Comparison of ENCODE assay signal across 27 mouse cellular contexts in genomic region chr5:134151895-134152294, GRCm38 (mm10).
"Had no signal": no experiment of that assay in that cellular context is flagged by ENCODE, and none has a peak within 500 bp of the region (broad histone marks: within the 10 kb centered on the region; RNA-seq: fewer than 3 reads in every experiment).

No protein-coding gene starts in this region.

- H3K27ac ChIP-seq: heart, adult 2 months; heart, embryonic 13.5 days; heart, embryonic 15.5 days; hindbrain, embryonic 12.5 days; hindbrain, embryonic 15.5 days; hindbrain, postnatal 0 days; kidney, embryonic 15.5 days; kidney, postnatal 0 days; limb, embryonic 13.5 days; limb, embryonic 15.5 days; liver, embryonic 12.5 days; liver, embryonic 14.5 days had no signal

- H3K4me2 ChIP-seq: heart, embryonic 11.5 days; heart, embryonic 13.5 days; heart, embryonic 15.5 days; hindbrain, embryonic 12.5 days; hindbrain, embryonic 15.5 days; kidney, embryonic 15.5 days; limb, embryonic 13.5 days; limb, embryonic 15.5 days; liver, embryonic 12.5 days had no signal

- H3K9me3 ChIP-seq: heart, embryonic 13.5 days; heart, embryonic 15.5 days; hindbrain, embryonic 15.5 days; kidney, embryonic 15.5 days; limb, embryonic 13.5 days; limb, embryonic 15.5 days; liver, embryonic 12.5 days had no signal

- H3K9ac ChIP-seq: heart, embryonic 13.5 days; heart, embryonic 15.5 days; hindbrain, embryonic 12.5 days; hindbrain, embryonic 15.5 days; kidney, embryonic 15.5 days; limb, embryonic 13.5 days; limb, embryonic 15.5 days; liver, embryonic 12.5 days; liver, embryonic 14.5 days had no signal

- H3K4me1 ChIP-seq: hindbrain, embryonic 12.5 days; hindbrain, embryonic 15.5 days; limb, embryonic 13.5 days; limb, embryonic 15.5 days; liver, embryonic 12.5 days had no signal

- DNase-seq: gastrocnemius, postnatal 14 days; gastrocnemius, postnatal 36 days; heart, adult 11 months; heart, adult 2 months; heart, postnatal 14 days; heart, postnatal 36 days; kidney, adult 11 months; kidney, adult 2 months; kidney, adult 9 months; kidney, postnatal 14 days; kidney, postnatal 36 days; layer of hippocampus, adult 9-11 months; layer of hippocampus, postnatal 36 days; left cerebral cortex, postnatal 4 days had no signal

- H3K27me3 ChIP-seq: heart, embryonic 13.5 days; heart, embryonic 15.5 days; hindbrain, embryonic 12.5 days; hindbrain, embryonic 15.5 days; kidney, embryonic 15.5 days; limb, embryonic 13.5 days; limb, embryonic 15.5 days; liver, embryonic 12.5 days had no signal

- H3K4me3 ChIP-seq: heart, adult 2 months; heart, embryonic 13.5 days; heart, embryonic 15.5 days; hindbrain, embryonic 12.5 days; hindbrain, embryonic 15.5 days; kidney, embryonic 15.5 days; limb, embryonic 13.5 days; limb, embryonic 15.5 days; liver, embryonic 12.5 days had no signal

- ATAC-seq: hindbrain, postnatal 0 days; intestine, embryonic 16.5 days; liver, embryonic 12.5 days had no signal
